Mouse (Mus musculus) C2C12 (cell line): ENCODE results near the gene Rilp.

Experiments
- CTCF ChIP-seq: IDR thresholded peaks from one replicate; pipeline ENCODE4 v1.5.1; 2011; ENCODE audit not compliant: control insufficient read depth, insufficient read depth, insufficient read length
- MAX ChIP-seq: IDR thresholded peaks from one replicate; pipeline ENCODE4 v1.6.1; 2011; ENCODE audit warnings: mild to moderate bottlenecking, control low read depth
- USF1 ChIP-seq: IDR thresholded peaks from one replicate; pipeline ENCODE4 v1.6.1; 2011; ENCODE audit warnings: low read depth, mild to moderate bottlenecking, control low read depth, moderate library complexity

GRCm38 (mm10) chr11:75538184-75538969 is 28.5 kb downstream of the Rilp start:
- TF ChIP-seq CTCF (no peak), USF1 (no peak), MAX (no peak)
